Mouse (Mus musculus) stomach, embryonic 15.5 days (tissue): Measurements from ENCODE around the gene Plbd2. TPM values are rescaled to one million over a fixed set of nuclear protein-coding genes. Genes with fewer than 3 reads are reported as not detected.

Source experiments
- ATAC-seq: fragments of 200-750 bp; cut with Nextera tagmentation; 2 replicates; pipeline ENCODE4 v1.8.0; 2017; ENCODE audit warnings: low read depth, moderate number of reproducible peaks, moderate TSS enrichment; ENCODE audit not compliant: insufficient read depth, low FRiP score
- H3K27ac ChIP-seq: fragments of 300-500 bp; sonication (generic); 2 replicates; pipeline ENCODE4 v1.5.1; 2015; ENCODE audit warnings: mild to moderate bottlenecking, inconsistent platforms
- H3K27me3 ChIP-seq: fragments of 300-500 bp; sonication (generic); replicated peaks from 2 replicates; pipeline ENCODE4 v1.6.1; 2015; ENCODE audit warnings: inconsistent platforms
- H3K36me3 ChIP-seq: fragments of 300-500 bp; sonication (generic); 2 replicates; pipeline ENCODE4 v1.6.1; 2015; ENCODE audit warnings: inconsistent platforms
- H3K4me1 ChIP-seq: fragments of 300-500 bp; sonication (generic); 2 replicates; pipeline ENCODE4 v1.6.1; 2015; ENCODE audit warnings: inconsistent platforms
- H3K4me2 ChIP-seq: fragments of 300-500 bp; sonication (generic); 2 replicates; pipeline ENCODE4 v1.6.1; 2015; ENCODE audit warnings: mild to moderate bottlenecking, inconsistent platforms
- H3K4me3 ChIP-seq: fragments of 300-500 bp; sonication (generic); replicated peaks from 2 replicates; pipeline ENCODE4 v1.5.1; 2015; ENCODE audit warnings: inconsistent platforms
- H3K9ac ChIP-seq: fragments of 300-500 bp; sonication (generic); 2 replicates; pipeline ENCODE4 v1.6.1; 2015; ENCODE audit warnings: inconsistent platforms
- H3K9me3 ChIP-seq: fragments of 300-500 bp; sonication (generic); 2 replicates; pipeline ENCODE4 v1.6.1; 2016; ENCODE audit warnings: inconsistent platforms
- WGBS: fragments of 180-500 bp; shearing (Covaris S2); methylation state at CpG from one replicate; pipeline ENCODE4 v1.1.7; 2015; 5-methylcytosine and 5-hydroxymethylcytosine counted together
- polyA plus RNA-seq: library from polyadenylated mRNA; unstranded; fragments of >200 nt; fragmentation: Nextera tagmentation; extraction: Ambion mirVana; gene quantifications from 2 replicates; pipeline ENCODE4 v1.2.1, GENCODE M21; 2015

The Plbd2 gene
- polyA plus RNA-seq, 1 experiment from 2014 or later: 51.5 TPM

GRCm38 (mm10) chr5:120447305-120447704 is 56.1 kb downstream of the Plbd2 start:
- Histone ChIP-seq H3K9ac (no peak overlapping the region), H3K9me3 (no peaks in the 10 kb centered on the region), H3K4me2 (no peak overlapping the region), H3K27me3 (0 out of 2 replicates have a peak, but pooled peaks cover 15% of the 10 kb centered on the region), H3K4me3 (no peak overlapping the region), H3K4me1 (no peaks in the 10 kb centered on the region), H3K27ac (no peak overlapping the region), H3K36me3 (no peaks in the 10 kb centered on the region)
- no peak for ATAC-seq
- 21% methylated on average over 13 of the region's 13 CpGs for WGBS

- Histone ChIP-seq H3K9me3 (no peaks in the 10 kb centered on the region), H3K27ac (no peak overlapping the region), H3K4me3 (peak overlapping the region; percentile 33), H3K4me1 (peaks cover 14% of the 10 kb centered on the region), H3K9ac (no peak overlapping the region), H3K27me3 (peaks cover 62% of the 10 kb centered on the region), H3K4me2 (peak overlapping the region; percentile 57), H3K36me3 (no peaks in the 10 kb centered on the region)
- 0 out of 2 replicates have a peak, but pooled peaks have one; percentile 25 for ATAC-seq
- 4% methylated on average over 14 of the region's 14 CpGs for WGBS
Observed at GRCm38 (mm10) chr5:120440733-120441132, 62.7 kb downstream of the Plbd2 start.

- Histone ChIP-seq H3K9me3 (no peaks in the 10 kb centered on the region), H3K27ac (no peak overlapping the region), H3K27me3 (peaks cover 67% of the 10 kb centered on the region), H3K4me3 (peak overlapping the region; percentile 33), H3K4me2 (peak overlapping the region; percentile 57), H3K36me3 (no peaks in the 10 kb centered on the region), H3K4me1 (peaks cover 17% of the 10 kb centered on the region), H3K9ac (no peak overlapping the region)
- under 1% methylated on average over 61 of the region's 61 CpGs for WGBS
- no peak for ATAC-seq
Observed at GRCm38 (mm10) chr5:120439887-120440670, 63.3 kb downstream of the Plbd2 start.

GRCm38 (mm10) chr5:120438991-120439710 is 64.3 kb downstream of the Plbd2 start:
- H3K36me3 ChIP-seq: no peaks in the 10 kb centered on the region
- no peak for ATAC-seq
- no peaks in the 10 kb centered on the region for H3K9me3 ChIP-seq
- no peak overlapping the region for H3K4me2 ChIP-seq
- peaks cover 69% of the 10 kb centered on the region for H3K27me3 ChIP-seq
- H3K9ac ChIP-seq: no peak overlapping the region
- peaks cover 17% of the 10 kb centered on the region for H3K4me1 ChIP-seq
- no peak overlapping the region for H3K27ac ChIP-seq
- H3K4me3 ChIP-seq: peak overlapping the region; percentile 33
- 2% methylated on average over 27 of the region's 27 CpGs for WGBS

- ATAC-seq: no peak
- no peaks in the 10 kb centered on the region for H3K36me3 ChIP-seq
- no peak overlapping the region for H3K4me2 ChIP-seq
- H3K9me3 ChIP-seq: no peaks in the 10 kb centered on the region
- H3K27ac ChIP-seq: no peak overlapping the region
- peaks cover 17% of the 10 kb centered on the region for H3K4me1 ChIP-seq
- peaks cover 76% of the 10 kb centered on the region for H3K27me3 ChIP-seq
- H3K9ac ChIP-seq: no peak overlapping the region
- WGBS: 2% methylated on average over 13 of the region's 13 CpGs
- H3K4me3 ChIP-seq: no peak overlapping the region
Observed at GRCm38 (mm10) chr5:120438469-120438868, 65.0 kb downstream of the Plbd2 start.

- Histone ChIP-seq H3K27me3 (peaks cover 80% of the 10 kb centered on the region), H3K27ac (no peak overlapping the region), H3K4me2 (peak overlapping the region; percentile 42), H3K36me3 (no peaks in the 10 kb centered on the region), H3K4me1 (peaks cover 17% of the 10 kb centered on the region), H3K9me3 (no peaks in the 10 kb centered on the region), H3K9ac (no peak overlapping the region), H3K4me3 (peak overlapping the region; percentile 11)
- WGBS: 1% methylated on average over 33 of the region's 33 CpGs
- ATAC-seq: no peak
Observed at GRCm38 (mm10) chr5:120437986-120438385, 65.4 kb downstream of the Plbd2 start.

GRCm38 (mm10) chr5:120437539-120437938 is 65.9 kb downstream of the Plbd2 start:
- peak overlapping the region; percentile 42 for H3K4me2 ChIP-seq
- 1% methylated on average over 17 of the region's 17 CpGs for WGBS
- H3K9me3 ChIP-seq: no peaks in the 10 kb centered on the region
- no peaks in the 10 kb centered on the region for H3K36me3 ChIP-seq
- no peak for ATAC-seq
- H3K27me3 ChIP-seq: peaks cover 81% of the 10 kb centered on the region
- no peak overlapping the region for H3K27ac ChIP-seq
- H3K9ac ChIP-seq: no peak overlapping the region
- H3K4me3 ChIP-seq: peak overlapping the region; percentile 11; the same call in 1 of the 2 replicates
- peaks cover 17% of the 10 kb centered on the region for H3K4me1 ChIP-seq

- Histone ChIP-seq H3K27me3 (peaks cover 86% of the 10 kb centered on the region), H3K4me2 (no peak overlapping the region), H3K9me3 (no peaks in the 10 kb centered on the region), H3K27ac (no peak overlapping the region), H3K4me3 (no peak overlapping the region), H3K9ac (no peak overlapping the region), H3K36me3 (no peaks in the 10 kb centered on the region), H3K4me1 (peaks cover 18% of the 10 kb centered on the region)
- ATAC-seq: no peak
- WGBS: under 1% methylated on average over 18 of the region's 18 CpGs
Observed at GRCm38 (mm10) chr5:120436885-120437495, 66.4 kb downstream of the Plbd2 start.

- 1% methylated on average over 47 of the region's 47 CpGs for WGBS
- no peak overlapping the region for H3K9ac ChIP-seq
- H3K4me2 ChIP-seq: peak overlapping the region; percentile 70
- no peaks in the 10 kb centered on the region for H3K36me3 ChIP-seq
- peak overlapping the region; percentile 41 for H3K4me3 ChIP-seq
- H3K9me3 ChIP-seq: no peaks in the 10 kb centered on the region
- H3K27me3 ChIP-seq: peaks cover 96% of the 10 kb centered on the region
- H3K27ac ChIP-seq: no peak overlapping the region
- peaks cover 21% of the 10 kb centered on the region for H3K4me1 ChIP-seq
- no peak for ATAC-seq
Observed at GRCm38 (mm10) chr5:120435731-120436501, 67.5 kb downstream of the Plbd2 start.

GRCm38 (mm10) chr5:120435006-120435681 is 68.3 kb downstream of the Plbd2 start:
- Histone ChIP-seq H3K27me3 (peaks cover 96% of the 10 kb centered on the region), H3K9ac (no peak overlapping the region), H3K9me3 (no peaks in the 10 kb centered on the region), H3K36me3 (no peaks in the 10 kb centered on the region), H3K4me3 (no peak overlapping the region), H3K4me1 (peaks cover 19% of the 10 kb centered on the region), H3K27ac (no peak overlapping the region), H3K4me2 (peak overlapping the region; percentile 70; the same call in 1 of the 2 replicates)
- WGBS: under 1% methylated on average over 44 of the region's 44 CpGs
- no peak for ATAC-seq

- Histone ChIP-seq H3K36me3 (no peaks in the 10 kb centered on the region), H3K9ac (no peak overlapping the region), H3K4me2 (no peak overlapping the region), H3K9me3 (no peaks in the 10 kb centered on the region), H3K27ac (no peak overlapping the region), H3K4me3 (no peak overlapping the region), H3K4me1 (peaks cover 14% of the 10 kb centered on the region), H3K27me3 (peaks cover 96% of the 10 kb centered on the region)
- ATAC-seq: no peak
- 2% methylated on average over 21 of the region's 21 CpGs for WGBS
Observed at GRCm38 (mm10) chr5:120434231-120434735, 69.1 kb downstream of the Plbd2 start.
